Mouse (Mus musculus) urinary bladder, postnatal 4 days (tissue): Measurements from ENCODE around the gene Xlr5a.
"Not testable (repeated sequence)": the region's sequence is repeated elsewhere in the genome, so short reads cannot be mapped to it uniquely, and the experiment has no call there.

Source experiments
- DNase-seq, 2 experiments: peaks; one replicate each; pipeline ENCODE4 v3.0.0; 2021 to 2022; ENCODE audit warnings: low spot score in 2 of 2

Gene Xlr5a

GRCm38 (mm10) chrX:73292876-73293275, at the start of gene Xlr5a, which contains the start of gene Xlr5c:
Gene Xlr5a, minus strand, starts transcription at chrX:73292976.
Gene Xlr5c, minus strand, starts transcription at chrX:73292976.
- DNase-seq: not testable (repeated sequence)

- peak; percentile 75 to 76 for DNase-seq
These were observed 49.7 kb upstream of the Xlr5a start, which contains the start of gene Zfp275 for GRCm38 (mm10) chrX:73342483-73342895. Gene Zfp275, plus strand, starts transcription at chrX:73342621.

- DNase-seq: no peak
These were observed 49.3 kb upstream of the Xlr5a start for GRCm38 (mm10) chrX:73342068-73342467.

- no peak for DNase-seq
These were observed 48.7 kb upstream of the Xlr5a start for GRCm38 (mm10) chrX:73341473-73341872.

- no peak for DNase-seq
These were observed 44.0 kb upstream of the Xlr5a start, which contains the start of gene Gm45015 for GRCm38 (mm10) chrX:73336740-73337139. Gene Gm45015, minus strand, starts transcription at chrX:73336840.

- DNase-seq: no peak
These were observed 40.8 kb upstream of the Xlr5a start for GRCm38 (mm10) chrX:73333548-73333947.

- no peak for DNase-seq
These were observed 34.4 kb upstream of the Xlr5a start for GRCm38 (mm10) chrX:73327215-73327614.

- DNase-seq: no peak
These were observed 28.3 kb upstream of the Xlr5a start for GRCm38 (mm10) chrX:73321029-73321428.

GRCm38 (mm10) chrX:73312522-73312921, 19.7 kb upstream of the Xlr5a start:
- no peak for DNase-seq

GRCm38 (mm10) chrX:73295745-73296144, 3.0 kb upstream of the Xlr5a start:
- not testable (repeated sequence) for DNase-seq

GRCm38 (mm10) chrX:73265270-73265669, 27.5 kb downstream of the Xlr5a start, which contains the start of gene Xlr3c:
Gene Xlr3c, minus strand, starts transcription at chrX:73265390.
- not testable (repeated sequence) for DNase-seq

GRCm38 (mm10) chrX:73262428-73262827, 30.3 kb downstream of the Xlr5a start:
- DNase-seq: not testable (repeated sequence)

- DNase-seq: not testable (repeated sequence)
These were observed 49.9 kb downstream of the Xlr5a start, which contains the start of gene Xlr4c for GRCm38 (mm10) chrX:73242821-73243325. Gene Xlr4c, minus strand, starts transcription at chrX:73243130.

GRCm38 (mm10) chrX:73229288-73229687, 63.5 kb downstream of the Xlr5a start:
- DNase-seq: no peak

GRCm38 (mm10) chrX:73228606-73229214, 64.1 kb downstream of the Xlr5a start:
- peak; percentile 33 to 62 for DNase-seq

- DNase-seq: peak; percentile 74
These were observed 64.7 kb downstream of the Xlr5a start, which contains the start of gene F8a for GRCm38 (mm10) chrX:73227914-73228605. Gene F8a, plus strand, starts transcription at chrX:73228291.

GRCm38 (mm10) chrX:73225365-73225764, 67.4 kb downstream of the Xlr5a start:
- DNase-seq: no peak

- not testable (repeated sequence) for DNase-seq
These were observed 78.8 kb downstream of the Xlr5a start, which contains the start of gene Xlr4b for GRCm38 (mm10) chrX:73213819-73214564. Gene Xlr4b, plus strand, starts transcription at chrX:73214333.

- peak in 1 of 2 experiments; percentile 16 for DNase-seq
These were observed 100.8 kb downstream of the Xlr5a start, which contains the start of gene Xlr3b for GRCm38 (mm10) chrX:73191934-73192333. Gene Xlr3b, plus strand, starts transcription at chrX:73192207.

GRCm38 (mm10) chrX:73176889-73177288, 115.9 kb downstream of the Xlr5a start, which contains the start of gene Spin2d:
Gene Spin2d, minus strand, starts transcription at chrX:73176989.
- DNase-seq: not testable (repeated sequence)

- not testable (repeated sequence) for DNase-seq
These were observed 143.4 kb downstream of the Xlr5a start, which contains the start of gene DXBay18 for GRCm38 (mm10) chrX:73149350-73149749. Gene DXBay18, minus strand, starts transcription at chrX:73149450.
